Mouse (Mus musculus): ENCODE measurements around the gene Lrba.

Lrba gene

DNA sequence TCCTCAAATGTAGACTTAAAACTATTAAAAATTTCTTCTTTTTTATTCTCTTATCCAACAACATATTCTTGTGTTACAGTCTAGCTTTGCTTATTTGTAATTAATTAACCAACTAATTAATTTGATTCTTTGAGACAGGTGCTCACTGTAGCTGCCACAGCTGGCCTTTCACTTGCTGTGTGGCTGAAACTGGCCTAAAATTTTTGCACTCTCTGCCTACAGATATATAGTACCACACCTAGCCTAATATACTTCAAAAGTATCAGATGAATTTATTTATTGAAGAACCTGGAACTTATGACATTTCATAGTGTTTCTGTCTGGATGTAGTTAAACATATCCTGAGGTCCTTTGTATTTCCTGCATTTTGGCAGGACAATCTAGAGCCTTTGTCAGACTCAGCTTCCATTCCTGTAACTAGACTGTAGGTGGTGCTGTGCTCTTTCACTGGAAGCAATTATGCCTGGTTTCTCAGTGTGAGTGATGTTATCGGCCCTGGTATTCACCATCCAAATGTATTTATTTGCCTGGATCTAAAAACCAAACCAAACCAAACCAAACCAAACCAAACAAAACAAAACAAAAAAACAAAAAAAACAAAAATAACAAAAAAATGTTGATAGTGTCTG lies 43.7 kb downstream of the Lrba start:
- peak; percentile 48 to 61 for DNase-seq

GRCm38 (mm10) chr3:86275651-86276050 lies 51.2 kb downstream of the Lrba start:
- no peak for DNase-seq

DNA sequence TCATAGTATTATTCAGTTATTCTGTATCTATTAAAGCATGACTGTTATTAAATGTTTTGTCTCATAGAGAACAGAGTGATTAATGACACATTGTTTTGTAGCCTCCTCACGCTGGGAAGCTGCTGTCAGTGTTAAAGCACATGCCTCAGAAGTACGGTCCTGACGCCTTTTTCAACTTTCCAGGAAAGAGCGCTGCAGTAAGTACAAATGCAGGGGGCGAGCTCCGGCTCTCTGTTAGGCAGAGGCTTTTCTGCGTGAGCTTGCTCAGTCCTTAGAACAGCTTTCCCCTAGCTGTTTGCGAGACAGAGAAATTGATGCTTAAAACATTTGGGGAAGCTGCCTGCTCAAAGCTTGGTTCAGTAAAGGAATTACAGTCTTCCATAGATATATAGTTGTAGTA lies 66.8 kb downstream of the Lrba start:
- no peak for DNase-seq

DNA sequence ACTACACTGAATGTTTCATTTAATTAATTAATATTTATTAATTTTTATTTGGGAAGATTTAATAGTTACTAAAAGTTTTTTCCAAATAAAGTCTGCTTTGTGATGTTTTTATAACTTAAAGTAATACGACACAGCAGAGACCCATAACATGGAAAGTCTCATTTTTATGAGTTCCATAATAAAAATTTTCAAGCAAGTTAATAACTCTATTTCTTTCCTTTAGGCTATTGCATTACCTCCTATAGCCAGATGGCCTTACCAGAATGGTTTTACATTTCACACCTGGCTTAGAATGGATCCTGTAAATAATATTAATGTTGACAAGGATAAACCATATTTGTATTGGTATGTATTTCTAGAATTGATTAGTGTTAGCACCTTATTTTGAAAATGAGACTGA lies 70.4 kb downstream of the Lrba start:
- no peak for DNase-seq

- DNase-seq, result no peak
Measured at GRCm38 (mm10) chr3:86296214-86296613, 71.7 kb downstream of the Lrba start.

- no peak for DNase-seq
Measured at GRCm38 (mm10) chr3:86308833-86309232, 84.4 kb downstream of the Lrba start.

DNA sequence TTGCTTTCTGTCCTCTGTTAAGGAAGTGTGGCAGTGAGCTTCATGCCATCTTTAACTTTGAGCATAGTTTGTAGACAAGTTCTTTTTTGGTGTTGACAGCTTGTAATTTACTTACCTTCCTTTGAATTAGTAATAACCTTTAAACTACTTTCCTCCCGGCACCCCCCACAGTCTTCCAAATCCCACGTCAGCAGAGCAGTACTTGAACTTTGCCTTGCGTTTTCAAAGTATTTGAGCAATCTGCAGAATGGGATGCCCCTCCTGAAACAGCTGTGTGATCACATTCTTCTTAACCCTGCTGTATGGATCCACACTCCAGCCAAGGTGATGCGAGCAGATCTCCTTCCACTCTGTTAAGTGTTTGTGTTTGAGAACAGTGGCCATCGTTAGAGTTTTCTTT lies 85.7 kb downstream of the Lrba start:
- DNase-seq, result no peak

DNA sequence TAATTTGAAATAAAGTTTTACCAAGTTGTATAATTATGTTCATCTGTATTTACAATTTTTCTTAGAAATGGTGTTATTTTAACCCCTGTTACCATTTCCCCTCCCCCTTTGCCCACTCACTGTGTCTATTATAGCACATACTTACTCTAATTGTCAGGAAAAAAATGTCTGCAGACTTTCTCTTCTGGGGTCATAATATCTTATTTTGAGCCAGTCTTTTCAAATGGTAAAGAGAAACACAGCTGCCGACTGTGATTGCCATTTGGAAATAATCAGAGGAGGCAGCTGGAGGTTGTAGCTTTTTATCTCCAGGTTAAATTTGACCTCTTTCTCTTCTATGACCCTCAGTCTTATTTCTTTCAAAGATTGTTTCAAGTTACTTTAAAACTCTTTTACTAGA lies 86.9 kb downstream of the Lrba start:
- DNase-seq, result no peak

DNA sequence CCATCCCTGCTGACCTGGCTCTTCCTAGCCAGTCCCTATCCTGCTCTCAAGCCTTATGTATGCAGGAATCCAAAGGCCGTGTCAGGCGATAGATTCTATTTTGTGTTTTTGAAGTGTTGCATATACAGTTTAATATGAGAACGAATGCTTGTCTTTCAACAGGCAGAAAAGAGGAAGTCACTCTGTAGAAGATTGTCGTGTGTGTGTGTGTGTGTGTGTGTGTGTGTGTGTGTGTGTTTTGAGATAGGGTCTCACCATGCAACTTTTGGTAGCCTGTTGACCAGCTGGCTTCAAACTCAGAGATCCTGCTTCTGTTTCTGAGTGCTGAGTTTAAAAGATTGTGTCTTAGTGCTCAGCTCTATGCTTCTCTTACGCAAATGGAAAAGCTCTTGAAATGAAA lies 93.2 kb downstream of the Lrba start:
- DNase-seq, result no peak

GRCm38 (mm10) chr3:86328531-86328930 lies 104.1 kb downstream of the Lrba start:
- peak; percentile 52 to 59 for DNase-seq

DNA sequence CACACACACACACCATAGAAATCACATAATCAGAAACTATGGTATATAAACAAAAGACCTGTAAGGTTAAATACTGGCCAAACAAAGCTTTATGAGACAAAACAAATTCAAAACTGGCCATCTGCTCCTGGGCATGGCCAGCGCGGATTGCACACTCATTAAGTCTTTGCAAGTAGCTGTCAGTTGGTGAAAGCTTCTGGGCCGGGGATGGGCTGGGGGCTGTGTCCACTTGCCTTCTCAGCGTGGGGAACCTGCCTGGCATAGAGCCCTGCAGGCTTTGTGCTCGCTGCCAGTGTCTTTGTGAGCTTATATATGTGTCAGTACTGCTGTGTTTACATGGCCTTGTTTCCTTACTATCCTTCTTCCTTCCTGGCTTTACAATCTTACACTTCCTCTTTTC lies 118.8 kb downstream of the Lrba start:
- DNase-seq, result peak; percentile 29

- no peak for DNase-seq
Measured at GRCm38 (mm10) chr3:86362486-86362885, 138.0 kb downstream of the Lrba start.

GRCm38 (mm10) chr3:86371466-86371865 lies 147.0 kb downstream of the Lrba start:
- DNase-seq, result no peak

DNA sequence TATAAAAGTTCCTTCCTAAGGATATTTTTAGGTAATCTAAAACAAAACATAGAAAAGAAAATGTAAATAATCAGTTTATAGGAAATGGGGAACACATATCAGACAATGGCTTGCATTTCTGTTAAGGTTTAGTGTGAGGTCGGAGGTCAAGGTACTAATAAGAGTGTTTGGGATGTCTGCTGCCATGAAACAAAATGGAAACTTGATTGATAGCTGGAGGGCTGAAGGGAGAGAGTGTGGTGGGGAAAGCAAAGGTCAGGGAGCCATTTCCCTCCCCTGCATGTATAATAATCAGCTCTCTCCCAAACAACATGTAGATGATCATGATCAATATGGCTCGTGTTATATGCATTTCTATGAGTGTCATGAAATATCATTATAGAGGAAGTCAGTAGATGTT lies 150.8 kb downstream of the Lrba start:
- no peak for DNase-seq

DNA sequence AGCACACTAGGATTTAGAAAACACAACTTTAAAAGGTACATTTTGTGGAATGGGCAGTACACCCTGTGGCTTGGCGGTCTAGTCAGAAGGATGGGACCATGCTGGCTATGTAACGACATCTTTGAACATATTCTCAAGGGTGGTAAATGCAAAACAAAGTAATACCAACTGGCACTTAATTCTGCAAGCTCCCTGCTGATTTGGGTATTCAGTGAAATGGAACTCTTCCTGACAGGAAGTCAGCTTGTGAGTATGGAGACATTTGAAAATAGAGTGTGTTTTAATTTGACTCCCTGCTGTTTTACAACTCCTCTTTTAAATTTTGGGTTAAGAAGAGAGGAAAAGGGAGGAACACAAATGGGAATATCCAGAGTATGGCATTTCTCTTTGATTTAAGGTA lies 158.1 kb downstream of the Lrba start:
- no peak for DNase-seq

DNA sequence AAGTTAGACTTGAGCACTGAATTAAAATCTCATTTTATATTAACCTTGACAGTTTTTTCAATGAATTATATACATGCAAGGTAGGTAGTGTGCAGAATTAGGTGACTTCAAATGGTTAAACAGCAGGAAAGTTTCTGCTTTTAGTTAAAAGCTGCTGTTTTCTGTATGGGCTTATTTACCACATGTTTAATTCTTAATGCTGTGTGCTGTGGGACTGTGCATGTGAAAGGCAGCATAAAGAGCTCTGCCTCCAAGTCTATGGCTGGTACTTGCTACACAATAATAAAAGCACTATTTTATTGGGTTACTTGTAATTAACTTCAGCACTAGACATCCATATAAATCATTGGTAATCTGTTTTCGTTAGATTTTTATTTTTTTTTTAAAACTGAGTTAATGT lies 160.6 kb downstream of the Lrba start:
- no peak for DNase-seq

- DNase-seq, result peak in 1 of 2 experiments; percentile 7
Measured at GRCm38 (mm10) chr3:86386246-86386645, 161.8 kb downstream of the Lrba start.

DNA sequence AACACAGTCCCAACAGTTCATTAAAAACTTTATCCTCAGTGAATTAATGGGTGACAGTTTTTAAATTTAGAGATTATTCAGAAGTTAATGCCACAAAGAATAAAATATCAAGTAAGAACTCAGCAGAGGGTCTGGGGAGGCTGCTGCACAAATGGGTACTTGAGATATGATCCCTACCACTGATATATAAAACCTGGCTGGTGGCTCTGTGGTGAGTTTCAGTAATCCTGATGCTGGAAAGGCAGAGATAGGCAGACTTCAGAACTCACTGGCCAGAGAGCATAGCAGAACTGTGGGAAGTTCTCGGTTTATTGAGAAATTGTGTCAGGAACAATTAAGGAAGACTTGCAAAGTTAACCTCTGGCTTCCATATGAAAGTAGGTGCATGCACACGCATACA lies 199.3 kb downstream of the Lrba start:
- no peak for DNase-seq

GRCm38 (mm10) chr3:86426733-86427132 lies 202.3 kb downstream of the Lrba start:
- DNase-seq, result no peak

GRCm38 (mm10) chr3:86443497-86443896 lies 219.0 kb downstream of the Lrba start:
- no peak for DNase-seq

GRCm38 (mm10) chr3:86451211-86451610 lies 226.7 kb downstream of the Lrba start:
- DNase-seq, result no peak

- DNase-seq, result no peak
Measured at GRCm38 (mm10) chr3:86461582-86461981, 237.1 kb downstream of the Lrba start.

GRCm38 (mm10) chr3:86489992-86490391 lies 265.5 kb downstream of the Lrba start:
- no peak for DNase-seq

DNA sequence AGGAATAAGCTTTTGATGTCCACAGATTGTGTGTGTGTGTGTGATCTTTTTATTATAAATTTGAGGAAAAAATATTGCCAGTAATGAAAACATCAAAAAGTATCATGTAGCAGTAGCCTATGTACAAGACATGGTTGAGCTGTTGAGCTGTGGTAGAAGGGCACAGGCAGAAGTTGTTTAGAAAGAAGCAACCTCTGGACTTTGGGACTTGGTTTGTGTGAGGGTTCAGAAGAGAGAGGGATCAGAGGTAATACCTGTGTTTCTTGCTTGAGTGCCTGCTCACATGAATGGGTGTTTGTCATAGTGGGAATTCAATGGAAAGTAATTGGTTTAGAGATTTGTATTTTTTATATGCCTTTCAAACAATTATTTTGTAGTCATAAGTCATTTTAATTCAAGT lies 276.1 kb downstream of the Lrba start:
- no peak for DNase-seq

GRCm38 (mm10) chr3:86518506-86519109 lies 294.1 kb downstream of the Lrba start:
- no peak for DNase-seq

All from cerebellum, postnatal 14 days (tissue).